Mouse (Mus musculus): Measurements from ENCODE around the gene Epm2aip1. TPM values are rescaled to one million over a fixed set of nuclear protein-coding genes. Genes with fewer than 3 reads are reported as not detected.

The Epm2aip1 gene
- polyA plus RNA-seq, 1 experiment from 2014 or later = 60.5 TPM

GRCm38 (mm10) chr9:111311843-111312441 lies 40.2 kb downstream of the Epm2aip1 start:
- no peak overlapping the region for H3K27ac ChIP-seq (ENCODE audit: low read depth, low read length)
- peak overlapping the region; percentile 88 for H3K4me2 ChIP-seq (ENCODE audit: low read length)
- H3K4me1 ChIP-seq (ENCODE audit: control insufficient read depth, insufficient read depth, low read length) = 0 out of 2 replicates have a peak, but pooled peaks cover 3% of the 10 kb centered on the region
- H3K27me3 ChIP-seq (replicated peaks; ENCODE audit: control insufficient read depth, insufficient read depth, low read length) = peaks cover 41% of the 10 kb centered on the region
- peak overlapping the region; percentile 48 for H3K4me3 ChIP-seq (ENCODE audit: low read depth, low read length)
- DNase-seq (ENCODE audit: low spot score) (no peak), ATAC-seq (peak; percentile 70)
- peak overlapping the region; percentile 59 for H3K9ac ChIP-seq (ENCODE audit: low read length)
- peaks cover 8% of the 10 kb centered on the region; the same call in 1 of the 2 replicates for H3K9me3 ChIP-seq (replicated peaks; ENCODE audit: control insufficient read depth, low read length)
- no peaks in the 10 kb centered on the region for H3K36me3 ChIP-seq (ENCODE audit: control insufficient read depth, insufficient read depth, low read length)
- WGBS = under 1% methylated on average over 62 of the region's 98 CpGs

- peak; percentile 29 for DNase-seq (ENCODE audit: low spot score)
- ATAC-seq = peak; percentile 71
- Histone ChIP-seq H3K27ac (ENCODE audit: low read depth, low read length) (no peak overlapping the region), H3K4me2 (ENCODE audit: low read length) (peak overlapping the region; percentile 88), H3K9ac (ENCODE audit: low read length) (peak overlapping the region; percentile 59), H3K4me1 (ENCODE audit: control insufficient read depth, insufficient read depth, low read length) (0 out of 2 replicates have a peak, but pooled peaks cover 3% of the 10 kb centered on the region), H3K4me3 (ENCODE audit: low read depth, low read length) (peak overlapping the region; percentile 48), H3K27me3 (replicated peaks; ENCODE audit: control insufficient read depth, insufficient read depth, low read length) (peaks cover 41% of the 10 kb centered on the region), H3K36me3 (ENCODE audit: control insufficient read depth, insufficient read depth, low read length) (no peaks in the 10 kb centered on the region), H3K9me3 (replicated peaks; ENCODE audit: control insufficient read depth, low read length) (peaks cover 8% of the 10 kb centered on the region; the same call in 1 of the 2 replicates)
- WGBS = 1% methylated on average over 46 of the region's 59 CpGs
These were observed 40.9 kb downstream of the Epm2aip1 start for GRCm38 (mm10) chr9:111312442-111313141.

- H3K27ac ChIP-seq (ENCODE audit: low read depth, low read length) = no peak overlapping the region
- H3K4me3 ChIP-seq (ENCODE audit: low read depth, low read length) = peak overlapping the region; percentile 48; the same call in 1 of the 2 replicates
- no peaks in the 10 kb centered on the region for H3K36me3 ChIP-seq (ENCODE audit: control insufficient read depth, insufficient read depth, low read length)
- 16% methylated on average over 5 of the region's 6 CpGs for WGBS
- peaks cover 8% of the 10 kb centered on the region; the same call in 1 of the 2 replicates for H3K9me3 ChIP-seq (replicated peaks; ENCODE audit: control insufficient read depth, low read length)
- no peak overlapping the region for H3K9ac ChIP-seq (ENCODE audit: low read length)
- DNase-seq (ENCODE audit: low spot score) = no peak
- peaks cover 41% of the 10 kb centered on the region for H3K27me3 ChIP-seq (replicated peaks; ENCODE audit: control insufficient read depth, insufficient read depth, low read length)
- H3K4me2 ChIP-seq (ENCODE audit: low read length) = no peak overlapping the region
- H3K4me1 ChIP-seq (ENCODE audit: control insufficient read depth, insufficient read depth, low read length) = 0 out of 2 replicates have a peak, but pooled peaks cover 3% of the 10 kb centered on the region
- no peak for ATAC-seq
These were observed 41.6 kb downstream of the Epm2aip1 start for GRCm38 (mm10) chr9:111313299-111313698.

GRCm38 (mm10) chr9:111313793-111314192 lies 42.1 kb downstream of the Epm2aip1 start:
- no peak for ATAC-seq
- WGBS = 20% methylated on average over 5 of the region's 5 CpGs

GRCm38 (mm10) chr9:111314219-111314618 lies 42.5 kb downstream of the Epm2aip1 start:
- DNase-seq (ENCODE audit: low spot score) (peak; percentile 46), ATAC-seq (no peak)
- H3K4me1 ChIP-seq (ENCODE audit: control insufficient read depth, insufficient read depth, low read length) = 0 out of 2 replicates have a peak, but pooled peaks cover 3% of the 10 kb centered on the region
- H3K4me2 ChIP-seq (ENCODE audit: low read length) = no peak overlapping the region
- H3K9me3 ChIP-seq (replicated peaks; ENCODE audit: control insufficient read depth, low read length) = peaks cover 8% of the 10 kb centered on the region; the same call in 1 of the 2 replicates
- WGBS = 32% methylated on average over 5 of the region's 5 CpGs
- no peaks in the 10 kb centered on the region for H3K36me3 ChIP-seq (ENCODE audit: control insufficient read depth, insufficient read depth, low read length)
- H3K27ac ChIP-seq (ENCODE audit: low read depth, low read length) = no peak overlapping the region
- H3K27me3 ChIP-seq (replicated peaks; ENCODE audit: control insufficient read depth, insufficient read depth, low read length) = peaks cover 41% of the 10 kb centered on the region
- no peak overlapping the region for H3K4me3 ChIP-seq (ENCODE audit: low read depth, low read length)
- H3K9ac ChIP-seq (ENCODE audit: low read length) = no peak overlapping the region

More at GRCm38 (mm10) chr9:111313793-111314192, 42.1 kb downstream of the Epm2aip1 start:
- no peak for DNase-seq (ENCODE audit: low spot score)
- no peak overlapping the region for H3K27ac ChIP-seq (ENCODE audit: low read depth, low read length)
- peaks cover 41% of the 10 kb centered on the region for H3K27me3 ChIP-seq (replicated peaks; ENCODE audit: control insufficient read depth, insufficient read depth, low read length)
- 0 out of 2 replicates have a peak, but pooled peaks cover 3% of the 10 kb centered on the region for H3K4me1 ChIP-seq (ENCODE audit: control insufficient read depth, insufficient read depth, low read length)
- no peak overlapping the region for H3K9ac ChIP-seq (ENCODE audit: low read length)
- H3K36me3 ChIP-seq (ENCODE audit: control insufficient read depth, insufficient read depth, low read length) = no peaks in the 10 kb centered on the region
- no peak overlapping the region for H3K4me2 ChIP-seq (ENCODE audit: low read length)
- peaks cover 8% of the 10 kb centered on the region; the same call in 1 of the 2 replicates for H3K9me3 ChIP-seq (replicated peaks; ENCODE audit: control insufficient read depth, low read length)
- no peak overlapping the region for H3K4me3 ChIP-seq (ENCODE audit: low read depth, low read length)

GRCm38 (mm10) chr9:111320912-111321311 lies 49.2 kb downstream of the Epm2aip1 start:
- Histone ChIP-seq H3K36me3 (ENCODE audit: control insufficient read depth, insufficient read depth, low read length) (no peaks in the 10 kb centered on the region), H3K27ac (ENCODE audit: low read depth, low read length) (no peak overlapping the region), H3K9me3 (replicated peaks; ENCODE audit: control insufficient read depth, low read length) (no peaks in the 10 kb centered on the region), H3K27me3 (replicated peaks; ENCODE audit: control insufficient read depth, insufficient read depth, low read length) (no peaks in the 10 kb centered on the region), H3K4me2 (ENCODE audit: low read length) (no peak overlapping the region), H3K4me1 (ENCODE audit: control insufficient read depth, insufficient read depth, low read length) (no peaks in the 10 kb centered on the region), H3K9ac (ENCODE audit: low read length) (no peak overlapping the region), H3K4me3 (ENCODE audit: low read depth, low read length) (no peak overlapping the region)
- DNase-seq (ENCODE audit: low spot score) = no peak
- WGBS = 88% methylated on average over 4 of the region's 4 CpGs
- ATAC-seq = no peak

GRCm38 (mm10) chr9:111324881-111325280 lies 53.2 kb downstream of the Epm2aip1 start:
- 86% methylated on average over 2 of the region's 2 CpGs for WGBS
- DNase-seq (ENCODE audit: low spot score) (no peak), ATAC-seq (no peak)
- H3K4me1 ChIP-seq (ENCODE audit: control insufficient read depth, insufficient read depth, low read length) = no peaks in the 10 kb centered on the region
- H3K4me2 ChIP-seq (ENCODE audit: low read length) = no peak overlapping the region
- H3K9ac ChIP-seq (ENCODE audit: low read length) = no peak overlapping the region
- H3K27ac ChIP-seq (ENCODE audit: low read depth, low read length) = no peak overlapping the region
- no peaks in the 10 kb centered on the region for H3K9me3 ChIP-seq (replicated peaks; ENCODE audit: control insufficient read depth, low read length)
- H3K36me3 ChIP-seq (ENCODE audit: control insufficient read depth, insufficient read depth, low read length) = no peaks in the 10 kb centered on the region
- no peak overlapping the region for H3K4me3 ChIP-seq (ENCODE audit: low read depth, low read length)
- H3K27me3 ChIP-seq (replicated peaks; ENCODE audit: control insufficient read depth, insufficient read depth, low read length) = no peaks in the 10 kb centered on the region

Measured in forebrain, embryonic 14.5 days (tissue).